Mouse (Mus musculus) testis, postnatal 14 days (tissue): Measurements from ENCODE around the gene Tyw1.

Experiments
- DNase-seq: peaks from one replicate; pipeline ENCODE4 v3.0.0; 2021; ENCODE audit warnings: low spot score

Tyw1 gene

DNA sequence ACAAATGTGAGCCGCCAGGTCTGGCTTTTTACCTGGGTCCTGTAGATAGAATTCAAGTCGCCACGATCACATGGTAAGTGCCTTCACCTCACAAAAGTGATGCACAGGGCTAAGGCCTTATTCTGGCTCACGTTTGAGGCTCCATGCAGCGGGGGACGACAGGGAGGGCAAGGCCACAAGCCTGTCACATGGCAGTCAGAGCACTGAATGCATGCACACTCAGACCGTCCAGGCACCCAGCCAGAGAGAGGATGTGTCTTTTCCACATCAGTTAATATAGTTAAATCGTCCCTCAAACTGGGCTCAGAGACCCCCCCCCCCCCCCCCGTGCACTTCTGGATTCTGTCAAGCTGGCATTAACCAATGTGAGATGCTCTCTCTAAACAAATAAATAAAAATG is 60.9 kb downstream of the Tyw1 start:
- no peak for DNase-seq

DNA sequence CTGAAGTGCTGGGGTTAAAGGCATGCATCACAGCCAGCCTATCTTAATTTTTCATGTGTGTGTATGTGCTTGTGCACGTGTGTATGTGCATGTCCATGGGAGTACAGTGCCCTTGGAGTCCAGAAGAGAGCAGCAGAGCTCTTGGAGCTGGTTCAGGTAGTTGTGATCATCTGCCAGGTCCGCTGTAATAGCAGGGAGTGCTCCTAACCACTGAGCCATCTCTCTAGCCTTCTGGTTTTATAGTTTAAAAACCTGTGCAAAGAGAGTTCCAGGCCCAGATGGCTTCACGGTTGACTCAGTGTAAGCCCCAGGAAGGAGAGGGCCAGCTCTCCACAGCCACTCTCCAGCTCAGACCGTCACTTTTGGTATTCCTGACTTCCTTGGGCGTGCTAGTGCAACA is 64.4 kb downstream of the Tyw1 start:
- DNase-seq = no peak

DNA sequence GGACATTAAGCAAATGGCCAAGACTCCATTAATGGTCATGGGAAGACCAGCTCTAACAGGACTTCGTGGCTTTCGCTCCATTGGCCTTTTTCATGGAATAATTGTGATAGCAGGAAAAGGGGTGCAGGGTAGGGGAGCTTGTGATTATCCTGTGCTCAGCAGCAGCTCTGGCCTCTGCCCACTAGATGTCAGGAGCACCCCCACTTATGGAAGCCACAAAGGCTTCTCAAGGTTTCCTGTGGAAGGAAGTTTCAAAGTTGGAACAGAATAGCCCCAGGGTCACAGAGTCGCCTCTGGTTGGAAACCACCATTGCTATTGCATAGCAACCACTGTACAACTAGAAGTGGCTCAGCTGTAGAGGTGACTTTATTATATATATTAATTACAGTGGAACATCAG is 65.1 kb downstream of the Tyw1 start:
- no peak for DNase-seq

DNA sequence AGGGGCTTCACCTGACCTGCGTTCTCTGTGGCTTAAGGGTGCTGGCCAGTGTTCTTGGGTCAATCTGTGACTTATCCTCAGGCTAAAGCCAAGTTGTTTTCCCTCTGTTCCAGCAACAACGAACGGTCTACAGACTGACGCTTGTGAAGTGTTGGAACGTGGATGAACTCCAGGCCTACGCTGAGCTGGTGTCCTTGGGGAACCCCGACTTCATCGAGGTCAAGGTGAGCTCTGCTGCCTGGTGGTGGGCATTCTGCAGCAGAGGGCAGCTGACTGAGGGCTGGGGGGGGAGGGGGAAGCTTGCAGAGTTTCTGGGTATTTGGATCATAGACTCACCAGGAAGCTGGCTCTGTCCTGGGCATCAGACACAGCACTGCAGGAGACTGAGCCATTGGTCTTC is 70.1 kb downstream of the Tyw1 start:
- no peak for DNase-seq

DNA sequence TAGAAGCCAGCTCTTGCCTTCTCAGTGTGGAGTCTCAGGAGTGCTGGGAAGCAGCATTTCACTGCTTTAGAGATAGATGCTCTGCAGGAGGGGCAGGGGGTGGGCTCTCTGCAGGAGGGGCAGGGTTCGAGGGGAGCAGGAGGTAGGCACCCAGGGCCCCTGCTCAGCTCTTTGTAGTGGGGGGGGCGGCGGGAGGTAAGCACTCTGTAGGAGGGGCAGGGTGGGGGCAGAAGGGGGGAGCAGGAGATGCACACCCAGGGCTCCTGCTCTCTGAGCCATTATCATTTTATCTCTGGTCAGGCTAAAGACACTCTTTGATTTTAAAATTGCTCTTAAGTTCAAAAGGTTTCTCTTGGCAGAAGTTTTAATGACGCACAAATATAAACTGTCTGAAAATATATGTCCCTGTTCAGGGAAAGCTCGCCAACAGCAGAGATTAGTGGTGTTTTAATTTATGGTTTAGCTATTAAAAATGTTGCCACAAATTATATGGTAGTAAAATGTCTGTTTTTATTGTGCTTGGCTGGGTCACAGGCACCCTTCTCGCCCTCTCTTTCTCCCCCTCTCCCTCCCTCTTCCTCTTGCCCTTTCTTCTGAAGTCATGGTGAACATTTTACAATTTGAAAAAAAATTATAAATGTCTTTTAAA is 72.3 kb downstream of the Tyw1 start:
- DNase-seq = no peak

DNA sequence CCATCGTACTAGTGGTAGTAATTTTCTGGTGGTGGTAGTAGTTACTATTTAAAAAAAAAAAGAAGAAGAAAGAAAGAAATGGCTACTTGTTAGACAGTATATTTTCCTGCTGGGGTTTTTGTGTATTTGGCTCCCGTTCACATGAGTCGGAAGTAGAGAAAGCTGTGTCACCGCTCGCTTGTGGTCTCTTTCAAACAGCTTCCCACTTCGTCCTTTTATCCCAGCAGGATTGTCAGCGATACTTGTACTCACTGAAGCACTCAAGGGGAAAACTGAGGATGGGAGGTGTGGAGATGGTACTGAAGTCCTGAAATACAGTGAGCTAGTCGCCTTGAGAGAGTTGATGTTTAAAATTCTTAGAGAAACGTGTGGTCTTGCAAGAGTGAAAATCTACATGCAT is 72.9 kb downstream of the Tyw1 start:
- DNase-seq = no peak

DNA sequence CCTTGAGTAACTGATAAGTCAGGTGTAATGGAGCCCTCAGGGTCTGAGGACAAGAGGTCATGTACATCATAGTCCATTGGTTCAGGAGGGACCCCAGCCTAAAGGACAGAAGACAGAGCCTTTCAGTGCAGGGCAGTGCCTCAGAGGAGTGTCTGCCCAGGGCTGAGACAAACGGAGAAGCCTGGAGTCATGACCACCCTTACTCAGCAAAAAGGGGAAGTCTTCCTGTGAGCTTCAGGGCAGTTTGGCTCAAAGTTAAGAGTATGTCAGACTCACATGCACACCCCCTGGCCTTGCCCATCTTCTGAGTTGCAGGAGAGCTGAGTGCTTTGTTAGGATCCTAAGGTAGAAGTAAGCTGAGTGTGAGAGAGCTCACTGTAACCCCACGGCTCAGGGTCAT is 74.5 kb downstream of the Tyw1 start:
- no peak for DNase-seq

DNA sequence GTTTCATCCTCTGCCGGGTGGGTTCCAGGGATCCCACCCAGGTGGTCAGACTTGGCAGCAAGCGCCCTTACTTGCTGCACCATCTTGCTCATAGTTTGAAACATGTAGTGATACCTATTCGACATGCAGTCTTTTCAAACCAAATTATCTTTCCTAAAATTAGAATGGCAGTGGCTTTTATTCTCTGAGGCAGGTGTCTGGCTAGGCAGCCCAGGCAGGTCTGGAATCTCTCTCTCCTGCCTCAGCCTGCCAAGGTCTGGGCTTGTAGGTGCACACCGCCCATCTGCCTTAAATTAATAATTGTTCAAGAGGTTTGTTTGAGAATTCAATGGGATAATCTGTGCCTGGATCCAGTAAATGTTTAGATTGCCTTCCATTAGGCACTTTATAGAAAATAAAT is 75.4 kb downstream of the Tyw1 start:
- no peak for DNase-seq

DNA sequence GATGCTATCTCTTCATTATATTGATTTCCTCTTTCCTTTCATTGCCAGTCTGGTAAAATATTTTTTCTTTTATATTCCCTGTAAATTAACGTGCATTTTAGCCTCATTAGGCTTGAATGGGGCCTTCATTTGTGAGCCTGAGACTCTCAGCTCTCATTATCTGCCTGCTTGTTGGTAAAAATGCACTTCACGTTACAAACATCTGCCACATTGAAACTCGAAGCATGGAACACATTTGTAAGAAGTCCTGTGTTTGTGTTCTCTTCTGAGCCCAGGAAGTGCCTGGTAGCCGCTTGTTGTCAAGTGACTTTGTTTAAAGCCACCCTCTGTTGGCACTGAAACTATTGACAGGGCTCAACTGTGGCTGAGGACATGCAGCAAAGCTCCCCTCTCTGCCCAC is 75.8 kb downstream of the Tyw1 start:
- DNase-seq = no peak

DNA sequence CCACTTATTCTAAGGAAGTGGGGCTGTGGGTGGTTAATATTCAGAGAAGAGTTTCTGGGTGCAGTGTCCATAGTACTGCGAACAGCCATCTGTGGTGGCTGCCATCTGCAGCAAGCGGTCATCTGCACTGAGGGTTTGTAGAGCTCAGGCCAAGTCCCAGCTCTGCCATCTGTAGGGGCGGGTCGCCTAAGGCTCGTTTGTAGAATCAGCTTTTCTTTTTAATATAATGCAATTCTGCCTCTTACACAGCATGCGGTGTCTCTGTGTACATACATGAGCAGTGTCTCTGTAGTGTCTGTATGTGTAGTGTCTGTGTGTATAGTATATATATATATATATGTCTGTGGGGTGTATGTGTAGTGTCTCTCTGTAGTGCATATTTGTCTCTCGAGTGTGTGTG is 78.1 kb downstream of the Tyw1 start:
- no peak for DNase-seq

DNA sequence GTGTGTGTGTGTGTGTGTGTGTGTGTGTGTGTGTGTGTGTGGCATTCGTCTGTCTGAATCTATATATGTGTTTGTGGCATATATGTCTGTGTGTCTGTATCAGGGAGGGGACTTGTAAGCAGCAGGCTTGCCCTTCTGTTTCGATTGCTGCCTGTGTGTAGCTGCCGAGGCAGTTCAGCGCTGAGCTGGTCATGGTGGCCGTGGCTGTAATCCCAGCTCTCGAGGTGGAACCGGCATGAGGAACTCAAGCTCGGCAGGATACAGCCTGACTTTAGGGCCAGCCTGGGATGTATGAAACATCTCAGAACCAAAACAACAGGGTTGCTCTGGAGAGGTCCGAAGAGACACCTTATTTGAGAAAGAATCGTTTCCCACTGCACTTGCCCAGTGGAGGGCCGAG is 78.6 kb downstream of the Tyw1 start:
- no peak for DNase-seq

DNA sequence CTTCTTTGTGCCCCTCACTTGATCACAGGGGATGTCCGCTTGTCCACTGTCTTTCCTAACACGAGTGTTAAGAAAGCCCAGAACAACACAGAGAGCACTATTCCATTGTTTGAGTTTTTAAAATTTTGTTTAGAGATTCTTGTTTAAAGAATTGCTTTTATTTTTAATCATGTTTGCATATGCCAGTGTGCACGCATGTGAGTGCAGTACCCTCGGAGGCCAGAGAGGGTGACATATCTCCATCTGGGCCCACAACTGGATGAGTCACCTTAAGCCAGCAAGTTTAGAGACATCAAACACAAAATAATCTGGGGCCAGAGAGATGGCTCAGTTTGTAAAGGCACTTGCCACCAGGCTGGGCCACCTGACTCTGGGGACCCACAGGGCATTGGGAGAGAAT is 80.0 kb downstream of the Tyw1 start:
- DNase-seq = no peak

DNA sequence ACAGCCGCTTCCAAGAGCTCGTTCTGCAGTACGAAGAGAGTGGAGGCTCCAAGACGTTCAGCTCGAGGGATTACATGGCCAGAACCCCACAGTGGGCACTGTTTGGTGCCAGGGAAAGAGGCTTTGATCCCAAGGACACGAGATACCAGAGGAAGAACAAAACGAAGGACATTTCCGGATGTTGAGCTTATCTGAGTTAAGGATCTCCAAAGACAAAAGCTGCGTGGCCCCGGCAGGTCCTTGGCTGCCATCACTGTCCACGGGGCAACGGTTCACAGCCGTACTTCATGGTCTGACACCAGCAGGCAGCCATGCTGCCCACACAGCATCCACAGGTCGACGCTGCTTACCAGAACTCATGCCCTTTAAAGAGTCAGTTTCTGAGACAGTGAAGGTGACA is 85.2 kb downstream of the Tyw1 start:
- no peak for DNase-seq

DNA sequence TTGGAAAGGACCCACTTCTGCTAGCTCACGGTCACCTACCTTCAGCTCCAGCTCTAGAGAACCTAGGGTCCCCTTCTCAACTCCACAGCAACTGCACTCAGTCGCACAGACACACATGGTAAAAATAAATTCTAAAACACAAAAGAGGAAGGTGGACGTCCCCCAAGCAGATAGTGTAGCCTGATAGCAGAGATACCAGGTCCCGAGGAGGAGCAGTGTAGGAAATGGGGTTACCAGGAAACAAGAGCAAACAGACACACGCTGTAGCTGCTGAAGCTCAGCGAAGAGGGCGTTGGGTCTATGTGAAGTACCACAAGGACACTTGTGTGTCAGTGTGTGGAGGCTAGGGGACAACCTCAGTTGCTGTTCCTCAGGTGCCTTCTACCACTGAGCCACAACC is 89.6 kb downstream of the Tyw1 start:
- no peak for DNase-seq

DNA sequence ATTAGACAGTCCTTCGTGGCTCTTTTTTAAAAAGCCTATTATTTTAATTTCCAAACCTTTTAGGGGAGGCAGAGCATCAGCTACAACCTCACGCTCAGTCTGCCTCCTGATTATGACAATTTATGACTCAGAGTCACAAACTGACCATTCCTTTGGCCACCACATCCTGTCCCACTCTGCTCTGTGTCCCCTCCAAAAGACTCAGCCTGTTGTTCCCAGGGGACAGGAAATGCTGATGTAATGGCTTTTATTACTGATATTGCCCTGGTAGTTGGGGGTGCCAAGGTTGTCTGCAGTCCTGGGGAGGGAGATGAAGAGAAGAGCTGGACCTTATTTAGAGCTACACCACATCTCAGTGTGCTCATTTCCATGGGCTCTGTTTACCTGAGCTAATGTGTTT is 90.5 kb downstream of the Tyw1 start:
- DNase-seq = no peak

DNA sequence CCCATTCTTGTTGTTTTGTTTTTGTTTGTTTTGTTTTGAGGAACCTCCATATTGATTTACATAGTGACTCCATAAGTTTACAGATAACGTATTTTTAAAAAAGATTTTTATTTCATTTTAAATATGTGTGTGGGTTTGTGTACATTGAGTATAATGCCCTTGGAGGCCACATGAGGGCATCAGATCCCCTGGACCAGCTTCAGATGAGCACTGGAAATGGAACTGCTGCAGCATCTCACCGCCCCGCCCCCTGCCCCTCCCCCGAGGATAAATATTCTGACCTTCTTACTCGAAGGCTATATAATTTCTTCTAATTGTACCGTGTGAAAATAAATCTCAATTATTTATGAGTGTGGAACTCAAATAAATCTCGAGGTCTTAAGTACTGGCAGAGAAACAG is 99.8 kb downstream of the Tyw1 start:
- no peak for DNase-seq

DNA sequence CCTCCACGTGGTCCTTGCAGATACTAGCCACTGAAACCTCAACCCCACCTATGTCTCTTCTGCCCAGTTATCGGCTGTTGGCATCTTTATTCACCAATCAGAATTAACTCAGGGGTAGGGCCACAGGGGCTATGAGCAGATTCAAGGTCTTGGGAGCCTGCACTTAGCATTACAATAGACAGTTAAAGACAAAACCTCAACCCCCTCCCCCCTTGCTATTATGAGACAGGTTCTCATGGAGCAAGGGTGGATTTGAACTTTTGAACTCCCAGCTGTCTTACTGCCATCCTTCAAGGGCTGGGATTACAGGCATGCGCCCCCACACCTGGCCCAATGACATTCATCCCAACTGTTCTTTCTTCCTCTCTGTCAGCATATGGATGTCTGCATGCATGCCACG is 107.7 kb downstream of the Tyw1 start:
- DNase-seq = no peak

DNA sequence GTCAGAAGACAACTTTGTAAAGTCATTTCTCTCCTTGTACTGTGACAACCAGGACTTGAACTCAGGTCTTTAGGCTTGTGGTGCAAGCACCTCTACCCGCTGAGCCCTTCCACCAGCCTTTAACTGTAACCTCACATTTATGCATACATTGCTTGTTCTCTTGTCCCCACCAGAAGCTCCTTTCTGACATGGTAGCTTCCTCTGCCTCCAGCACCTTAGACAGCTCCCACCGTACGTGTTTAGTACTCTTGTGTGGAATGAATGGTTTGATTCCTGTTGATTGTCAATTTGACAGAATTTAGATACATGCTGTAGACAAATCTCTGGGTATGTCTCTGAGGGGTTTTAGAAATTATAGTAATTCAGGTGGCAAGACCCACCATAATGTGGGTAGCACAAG is 108.4 kb downstream of the Tyw1 start:
- DNase-seq = no peak

DNA sequence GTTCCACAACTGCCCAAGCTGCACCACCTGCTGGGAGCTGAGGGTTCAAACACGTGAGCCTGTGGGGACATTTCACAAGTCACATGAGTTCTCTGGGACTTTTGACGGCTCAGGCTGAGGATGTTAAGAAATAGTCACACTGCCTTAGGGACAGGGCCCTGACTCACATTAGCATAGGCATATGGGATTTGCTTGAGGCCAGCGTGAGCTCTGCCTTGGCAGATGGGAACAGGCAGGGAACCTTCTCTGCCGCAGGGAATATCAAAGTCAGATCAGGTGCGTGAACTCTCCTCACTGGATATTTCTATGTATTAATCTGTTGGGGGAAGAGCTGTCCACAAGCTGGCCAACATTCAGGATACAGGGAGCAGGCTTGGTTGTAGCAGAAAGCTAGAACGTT is 112.8 kb downstream of the Tyw1 start:
- DNase-seq = no peak

DNA sequence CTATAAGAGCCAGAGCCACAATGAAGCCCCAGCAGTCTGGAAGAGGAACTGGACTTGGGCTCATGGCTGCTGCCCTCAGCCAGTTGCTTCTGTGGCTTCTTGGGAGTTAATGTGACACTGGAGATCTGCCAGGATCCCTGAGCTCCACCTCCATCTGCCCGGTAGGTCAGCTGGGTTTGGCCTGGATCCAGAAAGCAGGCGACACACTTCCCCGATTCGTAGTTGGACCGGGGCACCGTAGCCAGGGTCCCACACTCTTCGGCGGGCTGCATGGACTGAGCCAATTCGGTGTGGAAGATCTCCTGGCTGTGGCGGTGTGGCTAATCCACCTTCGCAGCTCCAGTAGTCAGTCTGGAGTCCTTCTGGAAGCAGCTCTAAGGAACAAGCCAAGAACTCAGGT is 113.8 kb downstream of the Tyw1 start, which contains the start of gene Caln1:
Gene Caln1, plus strand, starts transcription at position 219 of the 400 bp plus-strand sequence.
- DNase-seq = no peak

DNA sequence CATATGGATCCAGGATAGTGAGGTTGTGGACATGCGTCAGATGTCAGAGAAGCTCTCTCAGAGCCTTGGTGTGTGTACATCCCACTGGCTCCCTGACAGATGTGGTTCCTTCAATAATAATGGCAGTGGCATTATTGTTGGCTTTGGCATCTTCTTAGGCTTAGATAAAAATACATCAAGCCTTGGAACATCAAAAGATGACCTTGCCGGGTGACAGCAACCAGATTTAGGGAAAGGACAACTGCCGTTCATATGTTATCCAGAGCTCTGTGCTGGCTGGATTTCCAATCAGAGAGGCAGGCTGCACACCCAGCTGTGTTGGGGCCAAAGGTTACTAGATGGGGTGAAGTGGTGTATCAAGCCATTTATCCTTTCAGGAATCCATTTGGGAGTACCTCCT is 120.0 kb downstream of the Tyw1 start:
- DNase-seq = no peak

DNA sequence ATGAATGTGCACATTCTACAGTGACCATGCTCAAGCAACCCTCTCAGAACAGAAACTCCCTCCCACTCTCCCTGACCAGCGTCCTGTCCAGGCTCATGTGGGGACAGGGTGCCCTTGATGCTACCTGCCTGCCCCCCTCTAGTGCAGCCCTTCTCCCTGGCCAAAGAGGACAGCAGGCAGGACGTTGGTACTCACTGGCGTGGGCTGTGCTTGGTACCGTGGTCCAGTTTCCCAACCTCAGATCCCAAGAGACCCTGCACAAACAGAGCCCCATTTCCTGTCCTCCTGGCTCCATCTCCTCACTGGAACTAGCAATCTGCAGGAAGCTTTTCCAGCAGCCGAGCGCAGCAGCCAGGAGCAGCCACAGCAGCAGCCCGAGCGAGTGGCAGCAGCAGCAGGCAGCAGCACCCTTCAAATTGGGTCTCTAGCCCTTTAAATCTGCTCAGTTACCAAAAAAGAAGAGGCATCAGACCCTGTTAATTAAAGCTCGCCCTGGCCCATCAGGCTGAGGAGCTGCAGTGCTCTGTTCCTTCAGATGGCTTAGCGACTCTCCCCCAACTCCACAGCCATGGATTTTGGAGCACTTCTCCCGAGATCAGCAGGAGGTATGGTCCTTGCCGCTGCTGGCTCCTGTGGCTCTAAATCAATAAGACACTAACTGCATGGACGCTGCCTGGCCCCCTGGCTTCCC is 128.9 kb downstream of the Tyw1 start, which contains the start of gene A330070K13Rik:
Gene A330070K13Rik, minus strand, starts transcription at position 410 of the 691 bp plus-strand sequence.
- DNase-seq = no peak

DNA sequence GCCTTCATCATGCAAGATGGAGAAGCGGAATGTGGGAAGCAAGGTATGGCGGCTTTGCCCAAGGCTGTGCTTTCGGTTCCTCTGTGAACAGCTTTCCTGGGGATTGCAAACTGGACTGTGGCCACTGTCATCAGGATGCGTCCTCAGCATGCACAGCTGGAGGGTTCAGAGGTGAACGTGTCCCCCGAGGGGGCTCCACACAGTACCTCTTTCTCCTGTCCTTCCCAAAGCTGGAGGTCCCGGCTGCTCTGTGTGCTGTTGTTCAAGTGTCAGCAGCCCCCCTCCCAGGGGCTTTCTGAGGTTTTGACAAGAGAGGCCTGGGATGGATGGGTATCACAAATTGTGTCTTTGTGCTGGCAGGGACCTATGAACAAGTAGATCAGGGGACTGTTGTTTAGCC is 131.0 kb downstream of the Tyw1 start:
- DNase-seq = no peak
